Mouse (Mus musculus) lung, embryonic 14.5 days (tissue): ENCODE measurements around the gene Cyp2d10. TPM values are rescaled to one million over a fixed set of nuclear protein-coding genes. Genes with fewer than 3 reads are reported as not detected.

Source experiments
- ATAC-seq: fragments of 200-750 bp; cut with Nextera tagmentation; 2 replicates; pipeline ENCODE4 v1.8.0; 2017; ENCODE audit warnings: mild to moderate bottlenecking, moderate TSS enrichment, moderate library complexity; ENCODE audit not compliant: insufficient read depth
- DNase-seq: peaks from one replicate; pipeline ENCODE4 v3.0.0-alpha.2; 2015
- H3K27ac ChIP-seq: fragments of 300-500 bp; sonication (generic); 2 replicates; pipeline ENCODE4 v1.5.1; 2014; ENCODE audit warnings: low read depth, mild to moderate bottlenecking, moderate library complexity
- H3K27me3 ChIP-seq: fragments of 300-500 bp; sonication (generic); 2 replicates; pipeline ENCODE4 v1.6.1; 2014; ENCODE audit warnings: low read length, control low read depth; ENCODE audit not compliant: insufficient read depth
- H3K36me3 ChIP-seq: fragments of 300-500 bp; sonication (generic); 2 replicates; pipeline ENCODE4 v1.6.1; 2014; ENCODE audit warnings: control low read depth; ENCODE audit not compliant: insufficient read depth
- H3K4me1 ChIP-seq: fragments of 300-500 bp; sonication (generic); 2 replicates; pipeline ENCODE4 v1.6.1; 2014; ENCODE audit warnings: antibody characterized with exemption, control low read depth; ENCODE audit not compliant: insufficient read depth
- H3K4me2 ChIP-seq: fragments of 300-500 bp; sonication (generic); 2 replicates; pipeline ENCODE4 v1.6.1; 2014; ENCODE audit warnings: mild to moderate bottlenecking
- H3K4me3 ChIP-seq: fragments of 300-500 bp; sonication (generic); 2 replicates; pipeline ENCODE4 v1.5.1; 2014; ENCODE audit warnings: low read depth, low read length
- H3K9ac ChIP-seq: fragments of 300-500 bp; sonication (generic); 2 replicates; pipeline ENCODE4 v1.6.1; 2014
- H3K9me3 ChIP-seq: fragments of 300-500 bp; sonication (generic); 2 replicates; pipeline ENCODE4 v1.6.1; 2016; ENCODE audit warnings: low read depth, low read length, control low read depth
- CTCF ChIP-seq: IDR thresholded peaks from 2 replicates; pipeline ENCODE4 v1.5.1; 2016; ENCODE audit warnings: antibody characterized with exemption, low read depth
- whole genome bisulfite sequencing: fragments of 180-500 bp; shearing (Covaris S2); extraction: QIAGEN DNeasy Blood & Tissue Kit; methylation state at CpG from one replicate; pipeline ENCODE4 v1.1.7; 2014; 5-methylcytosine and 5-hydroxymethylcytosine counted together
- polyA plus RNA-seq: library from polyadenylated mRNA; unstranded; fragments of >200 nt; fragmentation: Nextera tagmentation; extraction: Ambion mirVana; gene quantifications from 2 replicates; pipeline ENCODE4 v1.2.1, GENCODE M21; 2014

Gene Cyp2d10
- polyA plus RNA-seq, 1 experiment from 2014 or later = not detected

GRCm38 (mm10) chr15:82437975-82438617 is 31.1 kb upstream of the Cyp2d10 start:
- DNase-seq (peak; percentile 59), ATAC-seq (peak; percentile 86)
- H3K9me3 ChIP-seq = 0 out of 2 replicates have a peak, but pooled peaks cover 2% of the 10 kb centered on the region
- H3K36me3 ChIP-seq = no peaks in the 10 kb centered on the region
- no peak overlapping the region for H3K9ac ChIP-seq
- peak; percentile 34; the same call in 1 of the 2 replicates for TF ChIP-seq CTCF
- no peaks in the 10 kb centered on the region for H3K4me1 ChIP-seq
- H3K4me3 ChIP-seq = no peak overlapping the region
- H3K27me3 ChIP-seq = no peaks in the 10 kb centered on the region
- H3K27ac ChIP-seq = no peak overlapping the region
- no peak overlapping the region for H3K4me2 ChIP-seq
- 41% methylated on average over 5 of the region's 5 CpGs for WGBS

- Histone ChIP-seq H3K36me3 (no peaks in the 10 kb centered on the region), H3K9me3 (0 out of 2 replicates have a peak, but pooled peaks cover 2% of the 10 kb centered on the region), H3K27ac (no peak overlapping the region), H3K4me1 (no peaks in the 10 kb centered on the region), H3K4me2 (no peak overlapping the region), H3K4me3 (no peak overlapping the region), H3K27me3 (no peaks in the 10 kb centered on the region), H3K9ac (no peak overlapping the region)
- no peak for TF ChIP-seq CTCF
- WGBS = 79% methylated on average over 2 of the region's 2 CpGs
- DNase-seq (no peak), ATAC-seq (no peak)
Observed at GRCm38 (mm10) chr15:82435606-82436005, 28.6 kb upstream of the Cyp2d10 start.

- no peak overlapping the region for H3K4me2 ChIP-seq
- DNase-seq = no peak
- ATAC-seq = no peak
- WGBS = 79% methylated on average over 3 of the region's 3 CpGs
- no peaks in the 10 kb centered on the region for H3K36me3 ChIP-seq
- no peak for TF ChIP-seq CTCF
- no peaks in the 10 kb centered on the region for H3K27me3 ChIP-seq
- no peak overlapping the region for H3K9ac ChIP-seq
- H3K4me1 ChIP-seq = no peaks in the 10 kb centered on the region
- H3K27ac ChIP-seq = no peak overlapping the region
- 0 out of 2 replicates have a peak, but pooled peaks cover 2% of the 10 kb centered on the region for H3K9me3 ChIP-seq
- no peak overlapping the region for H3K4me3 ChIP-seq
Observed at GRCm38 (mm10) chr15:82435011-82435410, 28.0 kb upstream of the Cyp2d10 start.

DNA sequence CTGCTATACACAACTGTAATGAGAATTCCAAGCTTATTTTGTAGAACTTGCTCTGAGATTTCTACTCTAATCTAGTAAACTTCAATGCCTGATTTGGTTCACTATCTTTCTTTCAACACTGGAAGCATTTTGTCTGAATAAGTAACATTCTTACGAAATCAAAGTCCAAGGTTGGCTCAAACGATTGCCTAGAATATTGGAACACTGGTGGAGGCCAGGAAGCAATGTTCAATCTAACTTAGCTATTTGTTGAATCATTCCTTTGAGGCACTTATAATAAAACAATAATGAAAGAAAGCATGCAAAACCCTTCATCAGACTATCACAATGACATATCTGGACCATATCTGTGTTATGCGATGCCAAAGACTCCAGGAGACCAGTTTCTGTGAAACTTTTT is 27.5 kb upstream of the Cyp2d10 start:
- no peak for DNase-seq
- WGBS = 87% methylated on average over 3 of the region's 3 CpGs
- TF ChIP-seq CTCF = no peak
- Histone ChIP-seq H3K9ac (no peak overlapping the region), H3K9me3 (peaks cover 6% of the 10 kb centered on the region; the same call in 1 of the 2 replicates), H3K4me3 (no peak overlapping the region), H3K4me2 (no peak overlapping the region), H3K27me3 (no peaks in the 10 kb centered on the region), H3K36me3 (no peaks in the 10 kb centered on the region), H3K4me1 (no peaks in the 10 kb centered on the region), H3K27ac (no peak overlapping the region)
- ATAC-seq = no peak

GRCm38 (mm10) chr15:82433621-82434020 is 26.6 kb upstream of the Cyp2d10 start:
- no peaks in the 10 kb centered on the region for H3K4me1 ChIP-seq
- ATAC-seq (no peak), DNase-seq (no peak)
- TF ChIP-seq CTCF = no peak
- peaks cover 6% of the 10 kb centered on the region; the same call in 1 of the 2 replicates for H3K9me3 ChIP-seq
- no peaks in the 10 kb centered on the region for H3K36me3 ChIP-seq
- WGBS = 98% methylated on average over 3 of the region's 3 CpGs
- H3K27me3 ChIP-seq = no peaks in the 10 kb centered on the region
- H3K4me3 ChIP-seq = no peak overlapping the region
- no peak overlapping the region for H3K27ac ChIP-seq
- no peak overlapping the region for H3K9ac ChIP-seq
- no peak overlapping the region for H3K4me2 ChIP-seq

- no peak for TF ChIP-seq CTCF
- Histone ChIP-seq H3K36me3 (no peaks in the 10 kb centered on the region), H3K4me2 (no peak within 1 kb of the TSS), H3K4me1 (no peaks in the 10 kb centered on the region), H3K27ac (no peak within 1 kb of the TSS), H3K9me3 (peaks cover 6% of the 10 kb centered on the region; the same call in 1 of the 2 replicates), H3K27me3 (no peaks in the 10 kb centered on the region), H3K4me3 (no peak within 1 kb of the TSS), H3K9ac (no peak within 1 kb of the TSS)
- ATAC-seq (no peak), DNase-seq (no peak)
Observed at GRCm38 (mm10) chr15:82433137-82433536, 26.1 kb upstream of the Cyp2d10 start, which contains the start of gene Cyp2d9. Gene Cyp2d9, plus strand, starts transcription at chr15:82433437.

- Histone ChIP-seq H3K4me1 (no peaks in the 10 kb centered on the region), H3K4me3 (no peak overlapping the region), H3K36me3 (no peaks in the 10 kb centered on the region), H3K9me3 (no peaks in the 10 kb centered on the region), H3K27ac (no peak overlapping the region), H3K4me2 (no peak overlapping the region), H3K27me3 (no peaks in the 10 kb centered on the region), H3K9ac (no peak overlapping the region)
- 68% methylated on average over 3 of the region's 3 CpGs for whole genome bisulfite sequencing
- DNase-seq (no peak), ATAC-seq (no peak)
- no peak for TF ChIP-seq CTCF
Observed at GRCm38 (mm10) chr15:82423471-82423870, 16.5 kb upstream of the Cyp2d10 start.
